Mouse (Mus musculus) kidney, postnatal 4 days (tissue): ENCODE measurements around the gene Col4a6.
A peak's percentile ranks its signal among the peaks of the same experiment; 100 is the strongest.

Source experiments
- DNase-seq, 2 experiments: peaks; one replicate each; pipeline ENCODE4 v3.0.0; 2021; ENCODE audit warnings: mixed read lengths in 2 of 2

Col4a6 gene

GRCm38 (mm10) chrX:141249636-141250035, 224.2 kb downstream of the Col4a6 start:
- no peak for DNase-seq

- peak in 1 of 2 experiments; percentile 14 for DNase-seq
Measured at GRCm38 (mm10) chrX:141236564-141237333, 237.1 kb downstream of the Col4a6 start.

GRCm38 (mm10) chrX:141228169-141228568, 245.7 kb downstream of the Col4a6 start:
- DNase-seq: no peak

GRCm38 (mm10) chrX:141212802-141213201, 261.1 kb downstream of the Col4a6 start:
- peak; percentile 54 to 65 for DNase-seq

GRCm38 (mm10) chrX:141198993-141199392, 274.9 kb downstream of the Col4a6 start:
- no peak for DNase-seq

- DNase-seq: no peak
Measured at GRCm38 (mm10) chrX:141195036-141195435, 278.8 kb downstream of the Col4a6 start.

GRCm38 (mm10) chrX:141175353-141175752, 298.5 kb downstream of the Col4a6 start:
- DNase-seq: peak; percentile 34 to 46

- DNase-seq: no peak
Measured at GRCm38 (mm10) chrX:141165067-141165466, 308.8 kb downstream of the Col4a6 start.

- no peak for DNase-seq
Measured at GRCm38 (mm10) chrX:141160371-141160770, 313.5 kb downstream of the Col4a6 start.

GRCm38 (mm10) chrX:141158160-141158559, 315.7 kb downstream of the Col4a6 start:
- DNase-seq: peak; percentile 44 to 54

GRCm38 (mm10) chrX:141157626-141158025, 316.2 kb downstream of the Col4a6 start:
- no peak for DNase-seq

GRCm38 (mm10) chrX:141156696-141157095, 317.2 kb downstream of the Col4a6 start:
- no peak for DNase-seq

- no peak for DNase-seq
Measured at GRCm38 (mm10) chrX:141151182-141151581, 322.7 kb downstream of the Col4a6 start.

- no peak for DNase-seq
Measured at GRCm38 (mm10) chrX:141150290-141150689, 323.6 kb downstream of the Col4a6 start.

- no peak for DNase-seq
Measured at GRCm38 (mm10) chrX:141149705-141150104, 324.2 kb downstream of the Col4a6 start.
